Mouse (Mus musculus) ES-E14 (cell line): Measurements from ENCODE around the gene Gm17606.
A peak's percentile ranks its signal among the peaks of the same experiment; 100 is the strongest.

ENCODE experiments used
- CHD2 ChIP-seq: IDR thresholded peaks from 2 replicates; pipeline ENCODE4 v1.6.1; 2014; ENCODE audit warnings: mild to moderate bottlenecking, low read depth, low read length, inconsistent platforms
- HCFC1 ChIP-seq: IDR thresholded peaks from 2 replicates; pipeline ENCODE4 v1.6.1; 2012; ENCODE audit warnings: low read length, inconsistent platforms, borderline replicate concordance; ENCODE audit not compliant: insufficient read depth

DNA sequence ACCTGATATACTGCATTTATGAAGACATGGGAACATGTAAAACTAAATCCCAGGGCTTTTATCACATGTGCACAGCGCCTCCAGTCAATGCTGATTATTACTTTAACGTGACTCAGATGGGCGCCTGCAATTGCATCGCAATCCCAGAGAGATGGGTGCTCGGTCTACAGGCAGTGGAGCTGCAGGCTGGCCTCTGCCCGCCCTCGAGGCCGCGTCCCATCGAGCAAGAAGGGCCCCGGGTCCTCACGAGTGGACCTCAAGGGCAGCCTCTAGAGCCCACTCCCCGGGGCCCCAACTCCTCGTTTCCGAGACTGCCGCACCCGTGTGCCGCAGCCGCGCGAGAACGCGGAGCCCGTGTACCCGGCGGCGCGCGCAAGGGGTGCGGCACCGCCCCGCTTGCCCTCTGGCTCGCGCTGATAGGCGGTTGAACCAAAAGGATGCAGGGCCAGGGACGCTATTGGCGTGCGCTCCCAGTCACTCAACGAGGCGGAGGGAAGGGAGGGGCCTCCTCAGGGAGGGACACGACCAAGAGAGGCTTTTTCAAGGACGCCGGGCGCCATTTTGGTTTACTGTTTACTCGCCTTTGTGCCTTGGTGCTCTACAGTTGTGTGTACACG, 37.6 kb upstream of the Gm17606 start:
- TF ChIP-seq CHD2 (peak; percentile 88), HCFC1 (no peak)
